Mouse (Mus musculus) ES-E14 (cell line): ENCODE measurements around the gene Ppm1n. TPM values are rescaled to one million over a fixed set of nuclear protein-coding genes. Genes with fewer than 3 reads are reported as not detected.
A peak's percentile ranks its signal among the peaks of the same experiment; 100 is the strongest.

Experiments
- DNase-seq: peaks from one replicate; pipeline ENCODE4 v3.0.0-alpha.2; 2013; ENCODE audit warnings: low read depth, low spot score
- H3K27ac ChIP-seq: 2 replicates; pipeline ENCODE4 v1.5.1; 2012; ENCODE audit warnings: low read depth, mild to moderate bottlenecking, low read length, moderate library complexity, mixed read lengths; ENCODE audit not compliant: poor library complexity, insufficient read depth, severe bottlenecking
- H3K36me3 ChIP-seq: 2 replicates; pipeline ENCODE4 v1.6.1; 2012; ENCODE audit warnings: mild to moderate bottlenecking, low read length, moderate library complexity, mixed read lengths; ENCODE audit not compliant: control insufficient read depth, poor library complexity, insufficient read depth, severe bottlenecking
- H3K4me1 ChIP-seq, 2 experiments: fragments of 150-350 bp in 1 of 2; sonication (generic) in 1 of 2; 2 replicates each; pipeline ENCODE4 v1.6.1; 2012; ENCODE audit warnings: low read length in 2 of 2, mild to moderate bottlenecking in 1 of 2, mixed read lengths in 1 of 2; ENCODE audit not compliant: control insufficient read depth in 2 of 2, insufficient read depth in 2 of 2, poor library complexity in 1 of 2
- H3K4me3 ChIP-seq, 2 experiments: fragments of 150-350 bp in 1 of 2; sonication (generic) in 1 of 2; 2 replicates each; pipeline ENCODE4 v1.5.1; 2012; ENCODE audit warnings: low read length in 2 of 2, low read depth in 1 of 2, mild to moderate bottlenecking in 1 of 2, mixed read lengths in 1 of 2; ENCODE audit not compliant: insufficient read depth in 1 of 2, poor library complexity in 1 of 2, severe bottlenecking in 1 of 2
- H3K9ac ChIP-seq: 2 replicates; pipeline ENCODE4 v1.6.1; 2012; ENCODE audit warnings: low read depth, mild to moderate bottlenecking, low read length, mixed read lengths; ENCODE audit not compliant: poor library complexity, insufficient read depth, severe bottlenecking
- H3K9me3 ChIP-seq: fragments of 150-350 bp; sonication (generic); 2 replicates; pipeline ENCODE4 v1.6.1; 2012; ENCODE audit warnings: low read depth, mild to moderate bottlenecking, low read length; ENCODE audit not compliant: control insufficient read depth, insufficient read depth
- CHD2 ChIP-seq: IDR thresholded peaks from 2 replicates; pipeline ENCODE4 v1.6.1; 2014; ENCODE audit warnings: mild to moderate bottlenecking, low read depth, low read length, inconsistent platforms
- HCFC1 ChIP-seq: IDR thresholded peaks from 2 replicates; pipeline ENCODE4 v1.6.1; 2012; ENCODE audit warnings: low read length, inconsistent platforms, borderline replicate concordance; ENCODE audit not compliant: insufficient read depth
- MAFK ChIP-seq: IDR thresholded peaks from 2 replicates; pipeline ENCODE4 v1.6.1; 2014; ENCODE audit warnings: mild to moderate bottlenecking, low read depth, low read length, inconsistent platforms; ENCODE audit not compliant: insufficient read depth
- ZC3H11A ChIP-seq: IDR thresholded peaks from 2 replicates; pipeline ENCODE4 v1.6.1; 2012; ENCODE audit warnings: low read depth, mild to moderate bottlenecking, inconsistent platforms, low read length, borderline replicate concordance
- ZNF384 ChIP-seq: IDR thresholded peaks from 2 replicates; pipeline ENCODE4 v1.6.1; 2012; ENCODE audit warnings: low read depth, low read length, inconsistent platforms
- in situ Hi-C, 2 experiments: fragments of 600-800 bp; cut with MboI; formaldehyde crosslinking; loops; one replicate each; pipeline ENCODE4 v1.15.1; 2025; ENCODE audit warnings: low sequenced_read_pairs in 2 of 2, inconsistent platforms in 1 of 2; ENCODE audit not compliant: unreplicated experiment in 2 of 2
- total RNA-seq: library from RNA; depleted of rRNA; stranded (reverse); fragments of 300-350 nt; gene quantifications from 2 replicates; pipeline ENCODE4 v1.2.3, GENCODE M21; 2012

Ppm1n gene
- total RNA-seq, 1 experiment, result 2.9 TPM

- peak overlapping the region in 1 of 2 experiments; percentile 14; a peak in 1 of 4 replicates for H3K4me3 ChIP-seq
- no peaks in the 10 kb centered on the region for H3K9me3 ChIP-seq
- DNase-seq, result peak; percentile 79
- no peak overlapping the region for H3K27ac ChIP-seq
- H3K9ac ChIP-seq, result no peak overlapping the region
- peaks cover 0 to 11% of the 10 kb centered on the region in 2 experiments; a peak in 1 of 4 replicates for H3K4me1 ChIP-seq
- in situ Hi-C loops, result no loop called here
- TF ChIP-seq ZC3H11A, result no peak
- TF ChIP-seq ZNF384, result no peak
- no peak for TF ChIP-seq MAFK
- no peak for TF ChIP-seq HCFC1
- no peak for TF ChIP-seq CHD2
- no peaks in the 10 kb centered on the region for H3K36me3 ChIP-seq
These were observed 23.9 kb upstream of the Ppm1n start for GRCm38 (mm10) chr7:19303770-19304169.

- Histone ChIP-seq H3K36me3 (no peaks in the 10 kb centered on the region), H3K4me3 (no peak overlapping the region), H3K9ac (no peak overlapping the region), H3K9me3 (no peaks in the 10 kb centered on the region), H3K27ac (no peak overlapping the region), H3K4me1 (peaks cover 0 to 11% of the 10 kb centered on the region in 2 experiments; a peak in 1 of 4 replicates)
- TF ChIP-seq CHD2, result no peak
- no peak for TF ChIP-seq MAFK
- TF ChIP-seq ZC3H11A, result no peak
- no peak for TF ChIP-seq HCFC1
- no peak for TF ChIP-seq ZNF384
- in situ Hi-C loops, result no loop called here
- DNase-seq, result no peak
These were observed 23.1 kb upstream of the Ppm1n start for GRCm38 (mm10) chr7:19303046-19303305.

DNA sequence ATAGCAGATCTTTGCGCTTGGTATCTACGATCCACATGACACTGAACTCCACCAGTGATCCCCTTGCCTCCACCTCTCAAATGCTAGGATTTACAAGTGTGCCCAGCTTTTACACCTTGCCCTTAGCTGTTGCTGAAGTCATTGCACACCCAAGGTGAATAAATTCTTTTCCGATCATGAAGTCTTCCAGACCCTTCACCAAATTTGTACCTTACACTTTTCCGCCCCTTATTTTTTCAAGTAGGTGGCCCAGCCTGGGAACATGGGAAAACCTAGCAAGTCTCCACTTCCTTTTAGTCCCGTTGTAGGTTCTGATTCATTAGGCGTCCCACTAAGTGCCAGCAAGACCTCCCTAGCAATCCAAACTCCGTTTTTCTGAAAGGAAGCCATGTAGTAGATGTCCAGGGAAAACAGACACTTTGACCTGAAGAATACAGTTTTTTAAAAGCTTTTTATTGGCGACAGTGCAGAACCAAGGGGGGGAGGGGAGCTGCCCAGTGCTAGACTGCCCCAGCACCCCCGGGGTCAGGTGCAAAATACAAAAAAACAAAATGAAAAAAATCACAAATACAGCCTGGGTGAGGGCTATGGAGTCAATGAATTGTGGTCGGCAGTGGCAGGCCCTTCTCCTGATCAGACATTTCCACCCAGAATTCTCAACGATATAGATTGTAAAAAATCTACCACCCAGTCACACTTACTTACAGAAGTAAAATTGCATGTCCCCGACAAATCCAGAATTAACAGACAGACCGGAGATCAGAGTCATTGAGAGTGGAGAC lies 22.6 kb upstream of the Ppm1n start:
- no peak overlapping the region for H3K4me3 ChIP-seq

GRCm38 (mm10) chr7:19301461-19302263 lies 21.8 kb upstream of the Ppm1n start:
- DNase-seq, result no peak
- Histone ChIP-seq H3K4me1 (peaks cover 0 to 7% of the 10 kb centered on the region in 2 experiments; a peak in 1 of 4 replicates), H3K27ac (no peak overlapping the region), H3K9me3 (no peaks in the 10 kb centered on the region), H3K4me3 (peak overlapping the region in 1 of 2 experiments; percentile 70; a peak in 2 of 4 replicates), H3K36me3 (no peaks in the 10 kb centered on the region), H3K9ac (no peak overlapping the region)
- in situ Hi-C loops, result no loop called here
- no peak for TF ChIP-seq HCFC1
- 0 out of 2 replicates have a peak, but pooled peaks have one; percentile 9 for TF ChIP-seq CHD2
- TF ChIP-seq ZC3H11A, result no peak
- no peak for TF ChIP-seq ZNF384

More for the DNA sequence above, 22.6 kb upstream of the Ppm1n start:
- in situ Hi-C loops, result no loop called here
- no peak for DNase-seq
- H3K4me1 ChIP-seq, result peaks cover 0 to 9% of the 10 kb centered on the region in 2 experiments; a peak in 1 of 4 replicates
- H3K9me3 ChIP-seq, result no peaks in the 10 kb centered on the region
- TF ChIP-seq MAFK, result no peak
- TF ChIP-seq ZC3H11A, result no peak
- TF ChIP-seq ZNF384, result no peak
- TF ChIP-seq HCFC1, result no peak
- TF ChIP-seq CHD2, result no peak
- no peak overlapping the region for H3K9ac ChIP-seq
- H3K27ac ChIP-seq, result no peak overlapping the region
- H3K36me3 ChIP-seq, result no peaks in the 10 kb centered on the region
